In the genomic region with DNA sequence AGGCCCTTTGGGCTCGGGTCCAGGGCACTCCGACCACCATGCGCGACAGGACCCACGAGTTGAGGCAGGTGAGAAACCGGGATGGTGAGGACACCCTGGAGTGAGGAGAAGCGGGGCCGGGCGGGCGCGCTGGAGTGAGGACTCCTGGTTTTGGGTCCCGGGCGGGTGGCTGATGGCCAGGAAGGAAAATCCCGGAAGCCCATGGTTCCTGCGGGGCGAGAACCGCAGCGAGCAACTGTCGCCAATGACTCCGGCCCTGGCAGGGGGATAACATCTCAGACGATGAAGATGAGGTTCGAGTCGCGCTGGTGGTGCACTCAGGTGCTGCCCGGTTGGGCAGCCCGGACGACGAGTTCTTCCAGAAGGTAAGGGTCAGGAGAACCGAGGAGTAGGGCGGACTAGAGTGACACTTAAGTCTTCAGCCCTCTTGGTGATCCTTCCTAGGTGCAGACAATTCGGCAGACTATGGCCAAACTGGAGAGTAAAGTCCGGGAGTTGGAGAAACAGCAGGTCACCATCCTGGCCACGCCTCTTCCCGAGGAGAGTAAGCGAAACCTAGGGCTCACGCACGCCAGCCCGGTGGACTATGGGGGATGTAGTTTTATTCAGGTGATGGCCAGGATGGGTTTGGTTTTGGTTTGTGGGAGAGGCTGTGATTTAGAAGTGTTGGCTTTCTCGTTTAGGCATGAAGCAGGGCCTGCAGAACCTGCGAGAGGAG, we compare ENCODE assay signal across 8 mouse cellular contexts. TPM values are rescaled to one million over a fixed set of nuclear protein-coding genes. Genes with fewer than 3 reads are reported as not detected.
A peak's percentile ranks its signal among the peaks of the same experiment; 100 is the strongest.
DNase-seq lines count a peak whose midpoint lies in the region; ATAC-seq lines count a peak whose summit lies in the region.

No protein-coding gene starts in this region.

- intact Hi-C loops in left cerebral cortex, postnatal 10 days (cut with DNase I) = no loop called here

- ATAC-seq in megakaryocyte progenitor cell, adult 5-6 weeks (replicated peaks; ENCODE audit: poor library complexity) = peak; percentile 66

- DNase-seq in adrenal gland, adult 18-20 months (ENCODE audit: low spot score in 2 of 2) = peak; percentile 68 to 70
- DNase-seq in embryo, embryonic 10 days (ENCODE audit: low spot score) = peak; percentile 90
- DNase-seq in gastrocnemius, postnatal 10 days = peak; percentile 75
- peak; percentile 33 for DNase-seq in hindlimb bud, embryonic 11.5 days (ENCODE audit: extremely low spot score, low read depth, low spot score)
- DNase-seq in left cerebral cortex, postnatal 10 days (ENCODE audit: extremely low spot score in 1 of 2, low spot score in 2 of 2) = peak; percentile 53 to 90
- DNase-seq in right cerebral cortex, postnatal 10 days (ENCODE audit: low spot score in 2 of 2) = peak; percentile 86 to 89
- DNase-seq in urinary bladder, postnatal 36 days (ENCODE audit: low spot score in 2 of 2) = peak; percentile 80 to 84

RNA-seq across cellular contexts. Expression of a gene that starts 17.8 kb away (rescaled TPM):
- total RNA-seq in adrenal gland, adult 18-20 months (2021) = 1 to 10 TPM; 4.2 to 5.6 TPM
- total RNA-seq in gastrocnemius, postnatal 10 days (2021) = 1 to 10 TPM; 3.0 to 4.6 TPM
- total RNA-seq in left cerebral cortex, postnatal 10 days (2021) = 100 to 1,000 TPM; 340 to 347 TPM
- total RNA-seq in megakaryocyte progenitor cell, adult 5-6 weeks (2015) = 0.12 and 1.5 TPM in 2 replicates
- total RNA-seq in megakaryocyte progenitor cell, adult 5-6 weeks (2017) = 0.03 and 0.12 TPM in 2 replicates

RNA-seq across cellular contexts. Expression of a gene that starts 18.1 kb away (rescaled TPM):
- 100 to 1,000 TPM in 1 of 2 experiments, 10 to 100 TPM in 1; 99.2 to 104 TPM for total RNA-seq in adrenal gland, adult 18-20 months (2021)
- total RNA-seq in gastrocnemius, postnatal 10 days (2021) = 10 to 100 TPM; 52.6 to 69.7 TPM
- total RNA-seq in left cerebral cortex, postnatal 10 days (2021) = 10 to 100 TPM; 48.0 to 52.9 TPM
- 55.8 and 70.2 TPM in 2 replicates for total RNA-seq in megakaryocyte progenitor cell, adult 5-6 weeks (2015)
- 35.7 and 50.4 TPM in 2 replicates for total RNA-seq in megakaryocyte progenitor cell, adult 5-6 weeks (2017)

RNA-seq across cellular contexts. Expression of a gene that starts 33.9 kb away (rescaled TPM):
- total RNA-seq in adrenal gland, adult 18-20 months (2021) = 10 to 100 TPM; 31.1 to 36.6 TPM
- 10 to 100 TPM; 16.2 to 20.1 TPM for total RNA-seq in gastrocnemius, postnatal 10 days (2021)
- total RNA-seq in left cerebral cortex, postnatal 10 days (2021) = 10 to 100 TPM; 24.7 to 24.8 TPM
- total RNA-seq in megakaryocyte progenitor cell, adult 5-6 weeks (2015) = 18.7 and 19.4 TPM in 2 replicates
- 31.6 and 38.2 TPM in 2 replicates for total RNA-seq in megakaryocyte progenitor cell, adult 5-6 weeks (2017)

RNA-seq across cellular contexts. Expression of a gene that starts 34.5 kb away (rescaled TPM):
- total RNA-seq in adrenal gland, adult 18-20 months (2021) = 1 to 10 TPM; 8.3 to 9.5 TPM
- 1 to 10 TPM; 5.8 to 7.7 TPM for total RNA-seq in gastrocnemius, postnatal 10 days (2021)
- 10 to 100 TPM; 23.3 to 26.0 TPM for total RNA-seq in left cerebral cortex, postnatal 10 days (2021)
- 5.7 and 7.4 TPM in 2 replicates for total RNA-seq in megakaryocyte progenitor cell, adult 5-6 weeks (2015)
- total RNA-seq in megakaryocyte progenitor cell, adult 5-6 weeks (2017) = 2.9 and 6.7 TPM in 2 replicates

RNA-seq across cellular contexts. Expression of a gene that starts 41.8 kb away (rescaled TPM):
- 10 to 100 TPM; 31.5 to 40.4 TPM for total RNA-seq in adrenal gland, adult 18-20 months (2021)
- 10 to 100 TPM in 1 of 2 experiments, 1 to 10 TPM in 1; 8.1 to 12.5 TPM for total RNA-seq in gastrocnemius, postnatal 10 days (2021)
- total RNA-seq in left cerebral cortex, postnatal 10 days (2021) = 1 to 10 TPM; 2.4 to 4.5 TPM
- total RNA-seq in megakaryocyte progenitor cell, adult 5-6 weeks (2015) = 20.2 and 31.3 TPM in 2 replicates
- total RNA-seq in megakaryocyte progenitor cell, adult 5-6 weeks (2017) = 25.6 and 26.8 TPM in 2 replicates

Comparison
In these comparisons a context has a peak if more than half of its experiments do, and no peak if none do; other contexts are left out.
1. Peak in every context shown above with its lines: DNase-seq and ATAC-seq.
2. DNase-seq: peak in every context shown above with its lines; median percentile 90 in embryo, embryonic 10 days; 88 in right cerebral cortex, postnatal 10 days; 82 in urinary bladder, postnatal 36 days; 75 in gastrocnemius, postnatal 10 days; 72 in left cerebral cortex, postnatal 10 days; 69 in adrenal gland, adult 18-20 months; 33 in hindlimb bud, embryonic 11.5 days.
3. RNA of a gene that starts 17.8 kb away (total RNA-seq): 340 to 347 TPM in left cerebral cortex, postnatal 10 days; 4.2 to 5.6 TPM in adrenal gland, adult 18-20 months, 3.0 to 4.6 TPM in gastrocnemius, postnatal 10 days and 0.03 to 1.5 TPM in megakaryocyte progenitor cell, adult 5-6 weeks; every median in the first group is over 10 times any median in the second.